In the genomic region with DNA sequence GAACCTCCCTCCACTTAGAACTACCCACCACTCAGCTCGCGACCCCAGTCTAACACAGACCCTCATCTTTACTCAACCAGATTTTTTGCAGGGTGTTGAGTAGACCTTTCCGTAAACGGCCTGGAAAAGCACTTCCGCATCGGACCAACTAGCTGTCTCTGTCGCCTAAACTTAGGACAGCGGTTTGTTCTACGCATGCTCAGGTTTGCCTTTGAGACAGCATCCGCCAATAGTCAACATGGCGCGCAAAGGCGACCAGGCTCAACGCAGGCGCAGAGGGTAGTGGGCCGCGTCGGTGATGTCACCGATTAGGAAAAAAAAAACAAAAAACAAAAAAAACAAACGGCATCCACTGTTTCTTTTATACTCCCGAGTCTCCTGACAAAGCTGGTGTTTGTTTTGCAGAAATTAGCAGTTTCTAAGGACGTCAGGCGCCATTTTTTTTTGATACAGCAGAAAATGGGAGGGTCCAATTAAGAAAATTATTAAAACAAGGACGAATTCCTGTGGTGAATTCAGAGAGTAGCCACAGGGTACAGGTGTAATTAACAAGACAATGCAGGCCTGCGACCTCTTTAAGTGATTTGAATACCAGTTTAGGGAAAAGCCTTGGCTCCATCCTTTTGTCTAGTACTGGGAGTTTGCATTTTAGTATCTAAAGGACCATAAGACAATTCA, we compare ENCODE assay signal across 7 mouse cellular contexts. TPM values are rescaled to one million over a fixed set of nuclear protein-coding genes. Genes with fewer than 3 reads are reported as not detected.
DNase-seq lines count a peak whose midpoint lies in the region; ATAC-seq lines count a peak whose summit lies in the region.

A gene (minus strand): TSS at position 451 of the 678 bp plus-strand sequence.

- H3K27ac ChIP-seq in embryonic facial prominence, embryonic 11.5 days (replicated peaks; ENCODE audit: low read depth, low read length): no peak within 1 kb of the TSS
- no peak within 1 kb of the TSS for H3K27ac ChIP-seq in limb, embryonic 11.5 days (replicated peaks; ENCODE audit: low read depth, low read length)
- peak within 1 kb of the TSS; percentile 65 for H3K27ac ChIP-seq in midbrain, embryonic 14.5 days (replicated peaks; ENCODE audit: low read depth, low read length)

- no peaks in the 10 kb centered on the region for H3K4me1 ChIP-seq in embryonic facial prominence, embryonic 11.5 days (ENCODE audit: control insufficient read depth, insufficient read depth, low read length)
- H3K4me1 ChIP-seq in limb, embryonic 11.5 days (ENCODE audit: control insufficient read depth, insufficient read depth, low read length): no peaks in the 10 kb centered on the region
- no peaks in the 10 kb centered on the region for H3K4me1 ChIP-seq in midbrain, embryonic 14.5 days (ENCODE audit: control insufficient read depth, insufficient read depth, low read length)

- no peaks in the 10 kb centered on the region for H3K9me3 ChIP-seq in embryonic facial prominence, embryonic 11.5 days (replicated peaks; ENCODE audit: control insufficient read depth, low read length)
- no peaks in the 10 kb centered on the region for H3K9me3 ChIP-seq in limb, embryonic 11.5 days (ENCODE audit: control insufficient read depth, low read length)
- H3K9me3 ChIP-seq in midbrain, embryonic 14.5 days (ENCODE audit: control insufficient read depth, low read length): no peaks in the 10 kb centered on the region

- no peaks in the 10 kb centered on the region for H3K27me3 ChIP-seq in embryonic facial prominence, embryonic 11.5 days (ENCODE audit: control insufficient read depth, insufficient read depth, low read length)
- H3K27me3 ChIP-seq in limb, embryonic 11.5 days (ENCODE audit: control insufficient read depth, insufficient read depth, low read length): no peaks in the 10 kb centered on the region
- H3K27me3 ChIP-seq in midbrain, embryonic 14.5 days (ENCODE audit: control insufficient read depth, insufficient read depth, low read length): no peaks in the 10 kb centered on the region

- peak within 1 kb of the TSS; percentile 23 for H3K4me2 ChIP-seq in embryonic facial prominence, embryonic 11.5 days (ENCODE audit: low read depth, low read length)
- peak within 1 kb of the TSS; percentile 47 for H3K4me2 ChIP-seq in limb, embryonic 11.5 days (ENCODE audit: low read depth, severe bottlenecking)
- peak within 1 kb of the TSS; percentile 57 for H3K4me2 ChIP-seq in midbrain, embryonic 14.5 days (ENCODE audit: low read length)

- peak; percentile 89 for DNase-seq in adrenal gland, postnatal 14 days
- DNase-seq in embryonic facial prominence, embryonic 11.5 days (ENCODE audit: low spot score): peak; percentile 79
- peak; percentile 98 for DNase-seq in heart, adult 11 months
- peak; percentile 79 for DNase-seq in kidney, adult 18-20 months
- peak; percentile 67 for DNase-seq in limb, embryonic 11.5 days (ENCODE audit: low spot score)
- DNase-seq in midbrain, embryonic 14.5 days: peak; percentile 91
- peak; percentile 62 to 64 for DNase-seq in spleen, adult 18-20 months

- WGBS in embryonic facial prominence, embryonic 11.5 days: 18% methylated on average over 25 of the region's 25 CpGs
- WGBS in limb, embryonic 11.5 days: 20% methylated on average over 25 of the region's 25 CpGs
- 26% methylated on average over 25 of the region's 25 CpGs for WGBS in midbrain, embryonic 14.5 days

- peak within 1 kb of the TSS; percentile 45 for H3K4me3 ChIP-seq in embryonic facial prominence, embryonic 11.5 days (ENCODE audit: low read depth, low read length)
- peak within 1 kb of the TSS; percentile 39 for H3K4me3 ChIP-seq in limb, embryonic 11.5 days (ENCODE audit: low read depth, low read length)
- peak within 1 kb of the TSS; percentile 44 for H3K4me3 ChIP-seq in midbrain, embryonic 14.5 days (replicated peaks; ENCODE audit: low read depth, low read length)

- ATAC-seq in embryonic facial prominence, embryonic 11.5 days (replicated peaks; ENCODE audit: insufficient number of reproducible peaks, low FRiP score, low TSS enrichment, low read depth): peak; percentile 93
- ATAC-seq in limb, embryonic 11.5 days (ENCODE audit: insufficient number of reproducible peaks, low FRiP score, low TSS enrichment, low read depth): peak; percentile 83; the same call in 1 of the 2 replicates
- peak; percentile 94 for ATAC-seq in midbrain, embryonic 14.5 days (ENCODE audit: low FRiP score, low TSS enrichment)

- H3K36me3 ChIP-seq in embryonic facial prominence, embryonic 11.5 days (replicated peaks; ENCODE audit: control insufficient read depth, insufficient read depth, low read depth, low read length): no peaks in the 10 kb centered on the region
- H3K36me3 ChIP-seq in limb, embryonic 11.5 days (ENCODE audit: control insufficient read depth, insufficient read depth, low read length): no peaks in the 10 kb centered on the region
- no peaks in the 10 kb centered on the region for H3K36me3 ChIP-seq in midbrain, embryonic 14.5 days (ENCODE audit: control insufficient read depth, insufficient read depth, low read length)

- H3K9ac ChIP-seq in embryonic facial prominence, embryonic 11.5 days (replicated peaks; ENCODE audit: low read length): peak within 1 kb of the TSS; percentile 60
- H3K9ac ChIP-seq in limb, embryonic 11.5 days (ENCODE audit: low read length): peak within 1 kb of the TSS; percentile 37
- H3K9ac ChIP-seq in midbrain, embryonic 14.5 days (replicated peaks; ENCODE audit: low read length): peak within 1 kb of the TSS; percentile 51

RNA-seq across cellular contexts. Expression of the gene that starts here (rescaled TPM):
- total RNA-seq in adrenal gland, postnatal 14 days (2021): 7.0 and 9.9 TPM in 2 replicates
- 6.4 and 6.7 TPM in 2 replicates for polyA plus RNA-seq in embryonic facial prominence, embryonic 11.5 days (2014; fragmentation: Nextera tagmentation; extraction: Ambion mirVana)
- polyA plus RNA-seq in limb, embryonic 11.5 days (2014; fragmentation: Nextera tagmentation; extraction: Ambion mirVana): 5.5 and 5.9 TPM in 2 replicates
- 7.3 and 9.9 TPM in 2 replicates for polyA plus RNA-seq in midbrain, embryonic 14.5 days (2014; fragmentation: Nextera tagmentation; extraction: Ambion mirVana)
